Mouse (Mus musculus) gastrocnemius, postnatal 25 days (tissue): ENCODE data around the gene Sf1. TPM values are rescaled to one million over a fixed set of nuclear protein-coding genes. Genes with fewer than 3 reads are reported as not detected.

Experiments used
- DNase-seq: peaks from one replicate; pipeline ENCODE4 v3.0.0; 2022
- total RNA-seq, 2 experiments: library from RNA; stranded (reverse); gene quantifications; 1 replicate in 1 of 2; 2 replicates in 1 of 2; pipeline ENCODE4 v1.2.3; 2021

The Sf1 gene
- total RNA-seq, 2 experiments from 2014 or later, result 65.5 to 75.2 TPM

- peak; percentile 89 for DNase-seq
Measured at GRCm38 (mm10) chr19:6398447-6399284, 35.2 kb downstream of the Sf1 start.

DNA sequence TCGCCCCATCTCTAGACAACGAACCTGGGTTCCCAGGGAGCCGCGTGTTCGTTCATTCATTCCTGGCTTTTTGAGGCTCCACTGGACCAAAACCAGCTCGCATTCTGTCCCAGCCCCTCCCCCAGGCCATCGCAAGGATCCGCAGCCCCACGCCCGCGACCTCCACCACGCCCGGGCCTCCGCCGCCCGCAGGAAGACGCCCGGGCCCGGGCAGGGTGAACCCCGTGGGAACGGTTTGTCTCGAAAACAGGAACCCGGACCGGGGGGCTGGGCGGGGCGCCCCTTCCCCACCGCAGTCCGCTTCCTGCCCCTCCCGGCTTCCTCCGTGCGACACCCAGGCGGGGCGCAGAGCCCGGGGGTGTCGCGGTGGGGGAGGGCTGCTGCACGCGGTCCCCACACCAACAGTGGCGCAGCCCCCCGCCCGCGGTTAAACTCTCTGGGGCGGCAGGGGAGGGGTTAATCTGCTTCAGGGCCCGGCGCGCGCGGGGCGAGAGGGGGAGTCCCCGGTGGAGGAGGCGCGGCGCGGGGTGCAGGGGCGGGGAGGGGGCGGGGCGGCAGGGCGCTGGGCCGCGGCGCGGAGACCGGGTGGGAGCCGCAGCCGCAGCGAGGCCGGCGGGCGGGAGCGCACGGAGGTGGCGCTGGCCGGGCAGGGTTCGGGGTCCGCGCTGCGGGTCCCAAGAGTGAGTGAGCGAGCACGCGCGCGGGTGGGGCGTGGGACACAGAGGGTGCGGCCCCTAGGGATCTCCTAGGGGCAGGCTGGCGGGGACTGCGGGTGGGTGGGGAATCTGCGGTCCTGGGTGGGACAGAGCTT lies 36.0 kb downstream of the Sf1 start, which contains the start of gene Rasgrp2:
Gene Rasgrp2, plus strand, starts transcription at position 56 of the 811 bp plus-strand sequence.
- DNase-seq, result peak; percentile 87

GRCm38 (mm10) chr19:6400096-6401086 lies 36.9 kb downstream of the Sf1 start:
- DNase-seq, result peak; percentile 64

DNA sequence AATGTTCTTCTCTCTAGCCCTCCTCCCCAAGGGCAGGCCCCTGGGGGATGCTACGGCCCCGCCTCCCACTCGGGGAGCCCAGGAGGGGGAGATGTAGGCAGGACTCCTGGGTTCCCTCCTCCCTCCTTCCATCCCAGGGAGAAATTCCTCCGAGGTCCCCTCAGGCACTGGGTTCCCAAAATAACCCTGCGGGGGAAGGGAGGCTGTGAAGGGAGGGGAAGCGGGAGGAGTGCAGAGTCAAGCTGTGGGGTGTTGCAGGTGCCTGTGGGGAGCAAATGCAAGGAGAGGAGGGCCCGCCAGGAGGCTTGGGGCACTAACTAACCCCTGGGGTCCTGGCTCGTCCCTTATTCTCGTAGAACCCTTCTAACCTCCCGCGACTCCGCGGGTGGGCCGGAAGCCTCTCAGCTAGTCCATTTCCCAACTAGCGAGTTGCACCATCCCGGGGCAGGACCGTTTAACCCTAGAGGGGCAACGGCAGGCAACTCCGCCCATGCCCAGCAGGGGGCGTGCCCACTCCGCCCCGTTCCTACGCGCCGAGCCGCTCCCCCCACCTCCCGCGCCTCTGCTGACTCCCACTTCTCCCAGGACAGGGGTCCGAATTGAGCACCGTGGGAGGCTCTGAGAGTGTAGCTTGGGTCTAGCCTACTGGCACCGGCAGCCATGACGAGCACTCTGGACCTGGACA lies 37.8 kb downstream of the Sf1 start:
- DNase-seq, result peak; percentile 84

DNA sequence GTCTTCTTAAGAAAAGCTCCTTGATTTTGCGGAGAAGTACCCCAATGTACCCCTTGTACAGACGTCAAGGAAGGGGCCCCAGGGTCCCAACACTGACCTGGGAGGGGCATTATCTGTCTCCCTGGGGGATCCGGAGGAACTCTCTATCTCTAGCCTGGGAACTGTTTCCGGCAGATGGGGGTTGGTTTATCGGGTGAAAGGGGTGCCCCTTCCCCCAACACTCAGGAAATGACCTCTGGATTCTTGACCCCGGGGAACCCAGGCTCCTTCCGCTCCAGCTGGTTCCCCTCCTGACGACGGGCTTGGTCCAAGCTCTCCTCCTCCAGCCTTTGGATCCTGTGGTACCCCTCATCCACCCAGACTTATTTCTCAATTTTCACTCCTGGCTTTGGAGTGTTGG lies 38.5 kb downstream of the Sf1 start:
- peak; percentile 56 for DNase-seq

DNA sequence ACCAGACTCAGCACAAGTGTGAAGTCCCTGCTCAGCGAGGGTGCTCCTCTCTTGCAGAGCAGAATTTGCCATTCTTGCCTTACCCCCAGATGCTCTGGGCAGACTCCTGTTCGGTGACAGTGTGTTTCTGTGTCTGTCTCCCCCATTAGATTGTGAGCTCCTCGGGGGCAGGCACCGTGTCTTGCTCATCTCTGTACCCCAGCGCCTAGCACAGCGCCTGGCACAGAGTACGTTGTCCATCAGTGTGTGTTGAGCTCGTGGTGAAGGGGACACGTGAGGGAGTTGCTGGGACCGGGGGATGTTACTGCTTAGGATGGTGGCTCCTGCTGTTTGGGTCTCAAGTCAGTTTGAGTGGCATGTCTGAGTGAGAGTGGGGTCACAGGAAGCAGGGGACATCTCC lies 40.4 kb downstream of the Sf1 start:
- no peak for DNase-seq

- DNase-seq, result no peak
Measured at GRCm38 (mm10) chr19:6405433-6405832, 41.9 kb downstream of the Sf1 start.

GRCm38 (mm10) chr19:6407109-6407508 lies 43.6 kb downstream of the Sf1 start:
- DNase-seq, result no peak

GRCm38 (mm10) chr19:6407816-6408510 lies 44.5 kb downstream of the Sf1 start:
- DNase-seq, result no peak

DNA sequence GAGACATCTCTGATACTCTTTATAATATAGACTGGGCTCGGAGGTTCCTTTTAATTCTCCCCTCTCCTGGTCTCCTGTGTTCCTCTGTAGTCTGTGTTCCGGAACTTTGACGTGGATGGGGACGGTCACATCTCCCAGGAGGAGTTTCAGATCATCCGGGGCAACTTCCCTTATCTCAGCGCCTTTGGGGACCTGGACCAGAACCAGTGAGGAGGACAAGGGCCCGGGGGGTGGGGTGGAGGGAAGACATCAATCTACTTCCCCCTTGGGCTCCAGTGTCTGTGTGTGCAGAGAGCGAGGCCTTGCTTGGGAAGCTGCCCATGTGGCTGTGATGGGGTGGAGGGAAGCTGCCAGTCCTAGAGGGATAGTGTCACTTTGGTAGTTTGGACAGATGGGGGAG lies 45.3 kb downstream of the Sf1 start:
- no peak for DNase-seq

DNA sequence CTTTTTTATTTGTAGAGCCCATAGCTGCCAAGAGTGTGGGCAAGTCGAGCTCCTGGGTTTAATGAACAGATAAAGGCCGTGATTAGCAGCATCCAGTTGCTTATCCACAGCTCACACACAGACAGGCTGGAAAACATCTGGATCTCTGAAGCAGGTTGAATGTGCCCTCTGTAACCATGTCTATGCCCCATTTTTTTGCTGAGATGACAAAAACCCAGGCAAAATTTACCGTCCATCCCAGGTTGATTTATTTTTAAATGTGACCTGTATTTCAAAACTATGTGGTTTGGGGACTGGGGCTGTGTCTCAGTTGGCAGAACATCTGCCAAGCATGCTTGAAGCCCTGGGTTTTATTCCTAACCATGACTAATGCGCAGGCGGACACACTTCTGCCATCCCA lies 45.7 kb downstream of the Sf1 start:
- no peak for DNase-seq

GRCm38 (mm10) chr19:6409936-6410335 lies 46.4 kb downstream of the Sf1 start:
- DNase-seq, result no peak

GRCm38 (mm10) chr19:6412798-6413197 lies 49.3 kb downstream of the Sf1 start:
- DNase-seq, result no peak

DNA sequence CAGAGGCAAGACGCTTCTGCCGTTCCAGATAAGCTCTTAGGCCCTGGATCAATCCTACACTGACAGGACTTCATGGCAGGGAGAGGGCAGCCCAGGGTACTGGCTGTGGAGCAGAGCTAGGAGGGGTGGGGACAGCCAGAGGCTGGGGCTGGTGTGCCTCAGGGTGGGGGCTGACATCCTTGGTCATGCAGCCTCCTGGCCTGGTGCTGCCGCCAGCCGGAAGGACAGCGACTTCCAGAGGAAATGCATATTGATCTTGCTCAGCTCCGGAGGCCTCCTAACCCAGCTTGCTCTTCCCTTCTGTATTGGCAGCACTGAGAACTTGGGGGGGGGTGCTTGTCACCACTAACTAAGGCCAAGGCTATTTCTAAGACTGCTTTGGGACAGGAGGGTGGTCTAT lies 52.0 kb downstream of the Sf1 start:
- DNase-seq, result no peak

DNA sequence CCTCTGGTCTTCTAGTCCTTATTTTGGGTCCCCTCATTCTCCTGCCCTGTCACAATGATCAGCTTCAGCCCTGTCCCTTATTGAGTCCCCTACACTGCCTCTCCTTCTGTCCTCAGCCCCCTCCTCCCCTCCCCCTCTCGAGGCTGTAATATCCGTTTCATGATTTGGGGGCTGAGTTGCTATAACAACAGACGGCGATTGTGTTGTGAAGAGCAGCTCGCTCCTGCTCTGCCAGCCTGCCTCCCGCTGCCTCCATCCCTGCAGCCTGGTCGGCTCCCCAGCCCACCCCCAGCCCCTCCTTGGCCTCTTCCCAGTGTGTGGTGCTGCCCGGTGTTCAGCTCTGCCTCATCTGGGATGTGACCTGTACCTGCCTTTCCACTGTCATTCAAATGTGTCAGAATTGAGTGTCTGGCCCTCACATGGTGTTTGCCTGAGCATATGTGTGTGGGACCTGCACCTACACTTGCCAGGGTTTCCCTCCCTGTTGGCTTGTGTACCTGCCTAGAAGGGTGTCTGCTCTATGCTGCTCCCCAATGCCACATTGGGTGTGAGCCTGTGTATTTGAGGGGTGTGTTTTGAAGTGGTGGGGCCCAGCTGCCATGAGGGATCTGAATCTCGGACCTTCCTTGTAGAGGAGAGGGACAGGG lies 52.8 kb downstream of the Sf1 start:
- no peak for DNase-seq

DNA sequence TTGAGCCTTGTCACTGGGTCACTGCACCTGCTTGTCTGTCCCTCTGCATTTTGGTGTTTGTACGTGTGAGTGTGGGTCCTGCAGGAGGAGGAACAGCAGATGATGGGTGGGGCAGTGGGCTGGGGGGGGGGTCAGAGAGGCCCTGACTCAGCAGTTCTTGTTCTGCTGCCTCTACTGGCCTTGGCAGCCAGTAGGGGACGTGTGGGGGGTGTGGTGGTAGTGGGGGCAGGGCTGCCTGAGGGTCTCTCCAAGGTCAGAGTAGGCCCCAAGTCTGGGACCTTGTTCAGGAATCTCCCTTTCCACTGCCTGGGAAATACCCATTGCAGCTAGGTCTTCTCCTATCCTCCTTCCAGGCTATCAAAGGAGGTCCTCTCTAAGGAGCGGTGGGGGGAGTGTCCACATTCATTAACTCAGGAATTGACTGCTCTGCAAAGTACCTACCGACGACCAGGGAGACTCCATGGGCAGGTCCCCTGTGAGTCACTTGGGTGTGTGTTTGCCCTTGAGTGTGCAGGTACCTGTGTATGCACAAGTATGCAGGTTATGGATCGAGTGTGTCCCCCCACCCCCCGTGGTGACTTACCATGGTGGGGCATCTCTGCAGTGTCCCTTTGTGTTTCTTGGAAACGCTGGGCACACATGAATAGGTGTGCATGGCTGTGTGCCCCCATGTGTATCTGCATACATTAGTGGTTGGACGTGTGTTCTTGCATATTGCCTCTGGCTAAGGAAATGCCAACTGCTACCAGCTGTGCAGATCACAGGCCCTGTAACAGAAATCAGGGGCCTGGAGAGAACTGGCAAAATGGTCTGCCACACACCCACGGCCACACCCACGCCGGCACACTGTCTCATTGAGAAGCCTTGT lies 53.6 kb downstream of the Sf1 start:
- DNase-seq, result no peak

- DNase-seq, result peak; percentile 84
Measured at GRCm38 (mm10) chr19:6418233-6418879, 54.9 kb downstream of the Sf1 start, which contains the start of gene Nrxn2. Gene Nrxn2 (plus strand): TSS chr19:6418731.

DNA sequence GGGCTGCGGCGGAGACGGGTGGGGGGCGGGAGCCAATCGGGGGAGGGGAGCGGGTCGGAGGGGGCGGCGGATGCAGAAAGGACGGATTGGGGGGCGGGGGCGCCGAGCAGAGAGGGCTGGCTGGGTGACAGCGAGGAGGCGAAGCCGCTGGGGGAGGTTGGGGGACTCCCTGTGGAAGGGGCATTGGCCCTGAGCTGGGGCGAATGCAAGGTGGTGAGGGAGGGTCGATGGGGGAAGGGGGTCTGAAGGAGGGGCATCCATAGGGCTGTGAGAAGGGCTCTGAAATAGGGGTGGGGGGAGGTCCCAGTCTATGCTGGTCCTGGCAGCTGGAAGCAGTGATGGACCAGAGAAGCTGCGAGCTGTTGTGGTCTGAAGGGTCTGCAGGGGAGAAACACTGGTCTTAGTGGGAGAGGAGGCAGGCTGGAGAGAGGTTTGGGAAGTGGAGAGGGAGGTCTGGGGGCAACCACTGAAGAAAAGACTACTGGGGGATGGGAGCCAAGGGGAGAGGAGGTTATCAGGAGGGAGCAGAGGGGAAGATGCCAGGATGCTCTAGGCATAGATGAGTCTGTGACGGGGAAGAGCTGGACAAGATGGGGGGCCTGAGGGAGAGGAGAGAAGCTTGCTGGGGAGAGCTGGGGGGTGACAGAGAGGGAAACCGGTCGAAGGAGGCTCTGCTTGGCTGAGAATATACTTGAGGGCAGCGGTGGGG lies 55.6 kb downstream of the Sf1 start:
- no peak for DNase-seq
